Mouse (Mus musculus): ENCODE results near the gene Ctrb1. TPM values are rescaled to one million over a fixed set of nuclear protein-coding genes. Genes with fewer than 3 reads are reported as not detected.

Gene Ctrb1
- polyA plus RNA-seq (2016; fragmentation: Nextera tagmentation; extraction: Ambion mirVana), result not detected in 2 replicates

- H3K9me3 ChIP-seq, result no peaks in the 10 kb centered on the region
- no peak within 1 kb of the TSS for H3K4me2 ChIP-seq
- no peaks in the 10 kb centered on the region for H3K4me1 ChIP-seq
- WGBS, result 80% methylated on average over 2 of the region's 2 CpGs
- no peaks in the 10 kb centered on the region for H3K27me3 ChIP-seq
- no peak for ATAC-seq (ENCODE audit: low FRiP score)
- no peak within 1 kb of the TSS for H3K9ac ChIP-seq
- no peak within 1 kb of the TSS for H3K27ac ChIP-seq
- no peaks in the 10 kb centered on the region for H3K36me3 ChIP-seq (replicated peaks)
- H3K4me3 ChIP-seq (replicated peaks), result no peak within 1 kb of the TSS
Measured at GRCm38 (mm10) chr8:111690960-111691445, at the start of gene Ctrb1. Ctrb1 (minus strand) TSS chr8:111691010.

GRCm38 (mm10) chr8:111740301-111740711, 49.5 kb upstream of the Ctrb1 start:
- peaks cover 89% of the 10 kb centered on the region for H3K4me1 ChIP-seq

GRCm38 (mm10) chr8:111739604-111740003, 48.8 kb upstream of the Ctrb1 start:
- WGBS, result 52% methylated on average over 7 of the region's 7 CpGs
- H3K27me3 ChIP-seq, result 0 out of 2 replicates have a peak, but pooled peaks cover 2% of the 10 kb centered on the region
- H3K4me3 ChIP-seq (replicated peaks), result no peak overlapping the region
- no peak for ATAC-seq (ENCODE audit: low FRiP score)
- no peaks in the 10 kb centered on the region for H3K36me3 ChIP-seq (replicated peaks)
- no peak overlapping the region for H3K9ac ChIP-seq
- H3K27ac ChIP-seq, result 0 out of 2 replicates have a peak overlapping the region, but pooled peaks have one; percentile 13
- H3K4me2 ChIP-seq, result peak overlapping the region; percentile 3
- peaks cover 90% of the 10 kb centered on the region for H3K4me1 ChIP-seq
- H3K9me3 ChIP-seq, result no peaks in the 10 kb centered on the region

More at GRCm38 (mm10) chr8:111740301-111740711, 49.5 kb upstream of the Ctrb1 start:
- Histone ChIP-seq H3K27ac (no peak overlapping the region), H3K9me3 (no peaks in the 10 kb centered on the region), H3K27me3 (0 out of 2 replicates have a peak, but pooled peaks cover 2% of the 10 kb centered on the region), H3K36me3 (replicated peaks) (no peaks in the 10 kb centered on the region), H3K9ac (no peak overlapping the region), H3K4me2 (peak overlapping the region; percentile 3; the same call in 1 of the 2 replicates), H3K4me3 (replicated peaks) (no peak overlapping the region)
- WGBS, result 87% methylated on average over 7 of the region's 7 CpGs
- ATAC-seq (ENCODE audit: low FRiP score), result no peak

GRCm38 (mm10) chr8:111738867-111739266, 48.1 kb upstream of the Ctrb1 start:
- no peaks in the 10 kb centered on the region for H3K36me3 ChIP-seq (replicated peaks)
- H3K4me3 ChIP-seq (replicated peaks), result no peak overlapping the region
- no peaks in the 10 kb centered on the region for H3K27me3 ChIP-seq
- no peak overlapping the region for H3K4me2 ChIP-seq
- peaks cover 90% of the 10 kb centered on the region for H3K4me1 ChIP-seq
- WGBS, result 89% methylated on average over 6 of the region's 6 CpGs
- H3K9ac ChIP-seq, result no peak overlapping the region
- ATAC-seq (ENCODE audit: low FRiP score), result no peak
- H3K9me3 ChIP-seq, result no peaks in the 10 kb centered on the region
- no peak overlapping the region for H3K27ac ChIP-seq

- H3K9me3 ChIP-seq, result no peaks in the 10 kb centered on the region
- H3K4me1 ChIP-seq, result peaks cover 94% of the 10 kb centered on the region
- no peaks in the 10 kb centered on the region for H3K36me3 ChIP-seq (replicated peaks)
- ATAC-seq (ENCODE audit: low FRiP score), result no peak
- no peak overlapping the region for H3K4me2 ChIP-seq
- H3K9ac ChIP-seq, result no peak overlapping the region
- no peaks in the 10 kb centered on the region for H3K27me3 ChIP-seq
- peak overlapping the region; percentile 47 for H3K27ac ChIP-seq
- H3K4me3 ChIP-seq (replicated peaks), result no peak overlapping the region
- WGBS, result 51% methylated on average over 7 of the region's 7 CpGs
Measured at GRCm38 (mm10) chr8:111736321-111736720, 45.5 kb upstream of the Ctrb1 start.

DNA sequence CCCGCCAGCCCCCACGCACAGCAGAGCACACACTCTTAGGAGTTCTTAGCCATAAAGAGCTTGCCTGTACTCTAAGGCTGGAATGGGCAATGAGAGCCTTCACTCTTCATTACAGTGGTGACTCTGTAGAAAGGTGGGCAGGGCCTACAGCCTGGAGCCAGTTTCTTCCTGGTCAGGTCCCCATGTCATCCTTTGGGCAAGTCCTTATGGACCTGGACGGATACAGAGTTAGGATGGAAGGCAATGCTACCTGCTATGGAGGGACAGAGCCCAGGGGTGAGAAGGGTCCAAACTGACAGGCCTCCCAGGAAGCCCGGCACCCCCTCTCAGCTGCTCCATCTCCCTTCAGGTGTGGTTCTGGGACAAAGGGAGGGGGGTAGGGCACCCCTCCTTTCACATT, 45.0 kb upstream of the Ctrb1 start:
- whole genome bisulfite sequencing, result 85% methylated on average over 4 of the region's 4 CpGs
- H3K4me2 ChIP-seq, result no peak overlapping the region
- no peak overlapping the region for H3K9ac ChIP-seq
- no peaks in the 10 kb centered on the region for H3K27me3 ChIP-seq
- no peaks in the 10 kb centered on the region for H3K9me3 ChIP-seq
- no peak for ATAC-seq (ENCODE audit: low FRiP score)
- peak overlapping the region; percentile 47 for H3K27ac ChIP-seq
- no peak overlapping the region for H3K4me3 ChIP-seq (replicated peaks)
- H3K4me1 ChIP-seq, result peaks cover 94% of the 10 kb centered on the region
- H3K36me3 ChIP-seq (replicated peaks), result no peaks in the 10 kb centered on the region

DNA sequence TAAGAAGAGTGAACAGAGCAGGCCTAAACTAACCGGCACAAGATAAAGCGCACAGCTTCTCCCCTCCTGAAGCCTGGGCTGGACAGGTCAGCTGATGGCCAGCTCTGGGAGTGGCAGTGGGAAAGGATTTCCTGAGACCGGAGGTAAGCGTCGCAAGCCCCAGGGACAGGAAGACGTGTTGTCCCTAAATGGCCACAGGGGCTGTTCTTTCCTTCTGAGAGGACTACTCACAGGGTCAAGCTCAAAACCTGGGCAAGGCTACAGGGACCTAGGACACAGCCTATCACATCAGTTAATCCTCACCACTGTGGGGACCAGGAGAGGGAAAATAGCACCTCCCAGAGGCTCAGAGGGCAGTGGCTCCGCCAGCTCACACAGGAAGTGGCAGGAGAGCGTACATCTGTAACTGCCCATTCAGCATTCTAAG, 44.5 kb upstream of the Ctrb1 start:
- no peaks in the 10 kb centered on the region for H3K36me3 ChIP-seq (replicated peaks)
- no peaks in the 10 kb centered on the region for H3K9me3 ChIP-seq
- 73% methylated on average over 8 of the region's 8 CpGs for WGBS
- no peak overlapping the region for H3K4me3 ChIP-seq (replicated peaks)
- no peak overlapping the region for H3K4me2 ChIP-seq
- peaks cover 94% of the 10 kb centered on the region for H3K4me1 ChIP-seq
- no peak for ATAC-seq (ENCODE audit: low FRiP score)
- H3K27ac ChIP-seq, result peak overlapping the region; percentile 51
- no peak overlapping the region for H3K9ac ChIP-seq
- no peaks in the 10 kb centered on the region for H3K27me3 ChIP-seq

DNA sequence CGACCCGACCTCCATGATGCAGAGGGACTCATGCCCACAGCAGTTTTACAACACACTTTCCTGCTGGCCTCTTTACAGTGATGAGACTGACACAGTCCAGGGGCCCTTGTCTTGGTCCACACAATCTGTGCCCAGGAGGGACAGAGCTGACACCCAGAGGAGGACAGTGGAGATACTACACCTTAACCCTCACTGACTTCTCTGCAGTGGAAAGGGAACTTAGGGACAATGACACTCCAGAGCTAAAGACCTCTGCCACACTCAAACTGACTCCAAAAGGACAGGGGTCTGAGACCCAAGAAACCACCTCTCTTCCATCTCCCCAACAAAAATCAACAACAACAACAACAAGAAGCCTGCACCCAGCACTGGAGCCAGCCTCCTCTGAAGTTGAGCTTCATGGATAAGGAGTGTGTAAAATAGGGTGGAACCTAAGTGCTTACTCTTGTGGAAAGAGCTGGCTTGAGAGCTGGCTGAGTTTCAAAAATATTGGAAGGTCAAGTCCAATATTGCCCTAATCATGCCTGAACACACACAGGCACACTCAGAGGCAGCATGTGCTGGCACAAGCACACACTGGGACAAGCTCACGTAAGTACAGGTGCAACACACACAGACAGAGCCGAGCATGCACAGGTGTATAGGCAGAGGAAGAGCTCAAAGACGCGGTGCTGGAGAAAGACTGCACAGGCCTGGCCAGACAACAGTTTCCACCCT, 43.6 kb upstream of the Ctrb1 start:
- peak overlapping the region; percentile 1; the same call in 1 of the 2 replicates for H3K4me2 ChIP-seq

DNA sequence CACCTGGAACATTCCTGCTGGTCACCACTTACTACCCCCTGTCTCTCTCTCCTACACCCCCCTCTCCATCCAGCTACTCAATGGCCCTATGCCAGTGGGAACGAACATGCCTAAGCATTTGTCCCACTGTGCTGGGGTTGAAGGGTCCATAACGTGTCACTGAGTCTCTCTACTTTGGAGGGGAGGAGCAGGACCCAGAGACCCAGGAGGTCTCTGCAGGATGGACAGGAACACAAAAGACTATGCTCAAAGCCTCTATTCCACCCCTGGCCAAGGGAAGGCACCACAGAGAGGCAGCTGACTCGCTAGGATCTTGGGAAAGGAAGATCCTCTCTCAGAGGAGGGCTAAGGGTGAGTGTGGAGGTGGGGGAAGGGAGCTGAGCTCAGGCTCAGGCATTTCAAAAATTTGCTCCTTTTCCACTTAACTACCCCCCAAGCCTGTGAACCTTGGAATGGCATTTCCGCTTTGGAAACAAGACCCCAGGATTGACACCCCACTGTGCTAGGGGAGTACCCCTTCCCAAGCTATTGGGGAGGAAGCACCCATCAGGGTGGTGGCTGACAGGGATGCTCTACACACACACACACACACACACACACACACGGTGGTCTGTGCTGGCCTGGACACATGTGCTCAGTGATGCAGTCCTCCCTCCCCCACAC, 42.9 kb upstream of the Ctrb1 start:
- 4% methylated on average over 5 of the region's 5 CpGs for WGBS
- Histone ChIP-seq H3K36me3 (replicated peaks) (no peaks in the 10 kb centered on the region), H3K27me3 (no peaks in the 10 kb centered on the region), H3K4me2 (peak overlapping the region; percentile 6; the same call in 1 of the 2 replicates), H3K4me3 (replicated peaks) (no peak overlapping the region), H3K9me3 (no peaks in the 10 kb centered on the region), H3K9ac (peak overlapping the region; percentile 87), H3K4me1 (peaks cover 88% of the 10 kb centered on the region), H3K27ac (peak overlapping the region; percentile 84)
- no peak for ATAC-seq (ENCODE audit: low FRiP score)

More for the DNA sequence above, 43.6 kb upstream of the Ctrb1 start:
- H3K36me3 ChIP-seq (replicated peaks), result no peaks in the 10 kb centered on the region
- H3K27me3 ChIP-seq, result no peaks in the 10 kb centered on the region
- H3K9ac ChIP-seq, result peak overlapping the region; percentile 87; the same call in 1 of the 2 replicates
- 53% methylated on average over 6 of the region's 6 CpGs for WGBS
- peak overlapping the region; percentile 51; the same call in 1 of the 2 replicates for H3K27ac ChIP-seq
- peaks cover 94% of the 10 kb centered on the region for H3K4me1 ChIP-seq
- ATAC-seq (ENCODE audit: low FRiP score), result no peak
- H3K4me3 ChIP-seq (replicated peaks), result no peak overlapping the region
- H3K9me3 ChIP-seq, result no peaks in the 10 kb centered on the region

GRCm38 (mm10) chr8:111732406-111733085, 41.7 kb upstream of the Ctrb1 start:
- WGBS, result 30% methylated on average over 10 of the region's 10 CpGs
- H3K27ac ChIP-seq, result peak overlapping the region; percentile 84
- no peaks in the 10 kb centered on the region for H3K36me3 ChIP-seq (replicated peaks)
- no peaks in the 10 kb centered on the region for H3K9me3 ChIP-seq
- peaks cover 79% of the 10 kb centered on the region for H3K4me1 ChIP-seq
- ATAC-seq (ENCODE audit: low FRiP score), result no peak; the same call in 1 of the 2 replicates
- H3K9ac ChIP-seq, result peak overlapping the region; percentile 87
- peak overlapping the region; percentile 93 for H3K4me2 ChIP-seq
- no peaks in the 10 kb centered on the region for H3K27me3 ChIP-seq
- H3K4me3 ChIP-seq (replicated peaks), result peak overlapping the region; percentile 77

DNA sequence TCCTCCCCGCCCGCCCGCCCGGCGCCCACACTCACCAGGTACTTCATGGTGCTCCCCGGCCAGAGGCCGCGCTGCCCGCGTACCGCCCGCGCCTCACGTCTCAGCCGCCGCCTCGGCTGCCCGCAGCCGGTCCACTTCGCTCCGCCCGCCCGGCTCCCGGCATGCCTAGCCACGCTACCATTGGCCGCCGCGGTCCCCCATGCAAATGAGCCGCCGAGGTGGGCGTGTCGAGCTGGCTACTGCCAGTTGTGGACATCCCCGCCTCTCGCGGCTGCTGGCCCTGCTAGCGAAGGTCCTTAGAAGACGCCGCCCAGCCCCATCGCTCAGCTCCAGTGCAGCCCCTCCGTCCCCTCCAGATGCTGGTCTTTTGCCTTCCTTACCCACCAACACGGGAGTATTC, 41.2 kb upstream of the Ctrb1 start:
- Histone ChIP-seq H3K4me3 (replicated peaks) (peak overlapping the region; percentile 77), H3K9ac (peak overlapping the region; percentile 87), H3K27ac (peak overlapping the region; percentile 84), H3K4me1 (peaks cover 73% of the 10 kb centered on the region), H3K27me3 (no peaks in the 10 kb centered on the region), H3K9me3 (no peaks in the 10 kb centered on the region), H3K36me3 (replicated peaks) (no peaks in the 10 kb centered on the region), H3K4me2 (peak overlapping the region; percentile 93)
- peak; percentile 97 for ATAC-seq (ENCODE audit: low FRiP score)
- WGBS, result under 1% methylated on average over 35 of the region's 41 CpGs
